Mouse (Mus musculus) layer of hippocampus, postnatal 14 days (tissue): ENCODE measurements around the gene Cd180. TPM values are rescaled to one million over a fixed set of nuclear protein-coding genes. Genes with fewer than 3 reads are reported as not detected.
"Not testable (repeated sequence)": the region's sequence is repeated elsewhere in the genome, so short reads cannot be mapped to it uniquely, and the experiment has no call there.

Experiments
- DNase-seq, 2 experiments: peaks; one replicate each; pipeline ENCODE4 v3.0.0; 2021 to 2022; ENCODE audit warnings: low spot score in 2 of 2, mixed read lengths in 1 of 2
- total RNA-seq, 2 experiments: library from RNA; stranded (reverse); gene quantifications; 2 replicates each; pipeline ENCODE4 v1.2.3; 2021

Cd180 gene
- total RNA-seq, 2 experiments from 2014 or later = 2.9 to 3.7 TPM

GRCm38 (mm10) chr13:102677602-102678001, 15.8 kb upstream of the Cd180 start:
- DNase-seq = not testable (repeated sequence)

GRCm38 (mm10) chr13:102678482-102678881, 14.9 kb upstream of the Cd180 start:
- peak; percentile 78 to 87 for DNase-seq

GRCm38 (mm10) chr13:102684890-102685289, 8.5 kb upstream of the Cd180 start:
- no peak for DNase-seq

- DNase-seq = no peak
Observed at GRCm38 (mm10) chr13:102688121-102688520, 5.2 kb upstream of the Cd180 start.

- no peak for DNase-seq
Observed at GRCm38 (mm10) chr13:102689201-102690090, 3.9 kb upstream of the Cd180 start.

- no peak for DNase-seq
Observed at GRCm38 (mm10) chr13:102690184-102690583, 3.2 kb upstream of the Cd180 start.

GRCm38 (mm10) chr13:102691408-102692150, 1.8 kb upstream of the Cd180 start:
- no peak for DNase-seq

GRCm38 (mm10) chr13:102694154-102694553, 796 bp downstream of the Cd180 start:
- no peak for DNase-seq

- no peak for DNase-seq
Observed at GRCm38 (mm10) chr13:102695121-102695905, 2.0 kb downstream of the Cd180 start.

GRCm38 (mm10) chr13:102698335-102698734, 5.0 kb downstream of the Cd180 start:
- DNase-seq = no peak

GRCm38 (mm10) chr13:102698751-102699323, 5.5 kb downstream of the Cd180 start:
- DNase-seq = peak; percentile 38 to 51

GRCm38 (mm10) chr13:102700176-102700575, 6.8 kb downstream of the Cd180 start:
- DNase-seq = no peak

GRCm38 (mm10) chr13:102700744-102701143, 7.4 kb downstream of the Cd180 start:
- DNase-seq = no peak

- DNase-seq = no peak
Observed at GRCm38 (mm10) chr13:102716973-102717372, 23.6 kb downstream of the Cd180 start.

- DNase-seq = no peak
Observed at GRCm38 (mm10) chr13:102725416-102725815, 32.1 kb downstream of the Cd180 start.

- no peak for DNase-seq
Observed at GRCm38 (mm10) chr13:102725906-102726305, 32.5 kb downstream of the Cd180 start.

GRCm38 (mm10) chr13:102726876-102727275, 33.5 kb downstream of the Cd180 start:
- no peak for DNase-seq

GRCm38 (mm10) chr13:102728035-102728434, 34.7 kb downstream of the Cd180 start:
- DNase-seq = no peak

GRCm38 (mm10) chr13:102728951-102729350, 35.6 kb downstream of the Cd180 start:
- DNase-seq = not testable (repeated sequence)

GRCm38 (mm10) chr13:102733063-102733462, 39.7 kb downstream of the Cd180 start:
- DNase-seq = no peak

GRCm38 (mm10) chr13:102737811-102738210, 44.5 kb downstream of the Cd180 start:
- no peak for DNase-seq
